Mouse (Mus musculus) adrenal gland (tissue): ENCODE data around the gene Neb.

Source experiments
- intact Hi-C: fragments of 180-260 bp; cut with DNase I; formaldehyde crosslinking; loops from one replicate; pipeline ENCODE4 v1.15.1; 2025

Neb gene

GRCm38 (mm10) chr2:52377706-52378447 lies 397 bp downstream of the Neb start:
- intact Hi-C loops = no loop called here

- intact Hi-C loops = no loop called here
These were observed 3.6 kb downstream of the Neb start for GRCm38 (mm10) chr2:52374706-52375105.

GRCm38 (mm10) chr2:52372480-52372879 lies 5.8 kb downstream of the Neb start:
- intact Hi-C loops = no loop called here

GRCm38 (mm10) chr2:52372080-52372479 lies 6.2 kb downstream of the Neb start:
- intact Hi-C loops = no loop called here

GRCm38 (mm10) chr2:52371066-52371465 lies 7.2 kb downstream of the Neb start:
- intact Hi-C loops = no loop called here

GRCm38 (mm10) chr2:52369622-52370021 lies 8.7 kb downstream of the Neb start:
- intact Hi-C loops = no loop called here

- intact Hi-C loops = no loop called here
These were observed 10.6 kb downstream of the Neb start for GRCm38 (mm10) chr2:52367665-52368064.

GRCm38 (mm10) chr2:52367248-52367647 lies 11.0 kb downstream of the Neb start:
- intact Hi-C loops = no loop called here

- intact Hi-C loops = no loop called here
These were observed 17.2 kb downstream of the Neb start for GRCm38 (mm10) chr2:52361086-52361485.

- intact Hi-C loops = no loop called here
These were observed 18.6 kb downstream of the Neb start for GRCm38 (mm10) chr2:52359722-52360121.

GRCm38 (mm10) chr2:52358156-52358555 lies 20.1 kb downstream of the Neb start:
- intact Hi-C loops = no loop called here

GRCm38 (mm10) chr2:52351029-52351428 lies 27.2 kb downstream of the Neb start:
- intact Hi-C loops = no loop called here

GRCm38 (mm10) chr2:52340990-52341389 lies 37.3 kb downstream of the Neb start:
- intact Hi-C loops = no loop called here

- intact Hi-C loops = no loop called here
These were observed 42.7 kb downstream of the Neb start for GRCm38 (mm10) chr2:52335556-52335955.

GRCm38 (mm10) chr2:52335087-52335486 lies 43.2 kb downstream of the Neb start:
- intact Hi-C loops = no loop called here

GRCm38 (mm10) chr2:52333535-52333934 lies 44.7 kb downstream of the Neb start:
- intact Hi-C loops = no loop called here

- intact Hi-C loops = no loop called here
These were observed 46.5 kb downstream of the Neb start for GRCm38 (mm10) chr2:52331761-52332160.

- intact Hi-C loops = no loop called here
These were observed 50.9 kb downstream of the Neb start for GRCm38 (mm10) chr2:52327244-52327815.

GRCm38 (mm10) chr2:52321866-52322265 lies 56.4 kb downstream of the Neb start:
- intact Hi-C loops = no loop called here

GRCm38 (mm10) chr2:52320175-52320574 lies 58.1 kb downstream of the Neb start:
- intact Hi-C loops = no loop called here

- intact Hi-C loops = loop anchor here (10.0 kb wide), 1 partner anchor 66 kb away; no protein-coding TSS in a partner anchor
These were observed 59.2 kb downstream of the Neb start for GRCm38 (mm10) chr2:52319020-52319567.

GRCm38 (mm10) chr2:52317471-52317870 lies 60.8 kb downstream of the Neb start:
- intact Hi-C loops = loop anchor here (10.0 kb wide), 1 partner anchor 67 kb away; no protein-coding TSS in a partner anchor

GRCm38 (mm10) chr2:52315737-52316136 lies 62.5 kb downstream of the Neb start:
- intact Hi-C loops = loop anchor here (10.0 kb wide), 1 partner anchor 69 kb away; no protein-coding TSS in a partner anchor
